Mouse (Mus musculus): ENCODE measurements around the gene Golga5. TPM values are rescaled to one million over a fixed set of nuclear protein-coding genes. Genes with fewer than 3 reads are reported as not detected.

Gene Golga5
- total RNA-seq, 1 experiment = 30.8 TPM

DNA sequence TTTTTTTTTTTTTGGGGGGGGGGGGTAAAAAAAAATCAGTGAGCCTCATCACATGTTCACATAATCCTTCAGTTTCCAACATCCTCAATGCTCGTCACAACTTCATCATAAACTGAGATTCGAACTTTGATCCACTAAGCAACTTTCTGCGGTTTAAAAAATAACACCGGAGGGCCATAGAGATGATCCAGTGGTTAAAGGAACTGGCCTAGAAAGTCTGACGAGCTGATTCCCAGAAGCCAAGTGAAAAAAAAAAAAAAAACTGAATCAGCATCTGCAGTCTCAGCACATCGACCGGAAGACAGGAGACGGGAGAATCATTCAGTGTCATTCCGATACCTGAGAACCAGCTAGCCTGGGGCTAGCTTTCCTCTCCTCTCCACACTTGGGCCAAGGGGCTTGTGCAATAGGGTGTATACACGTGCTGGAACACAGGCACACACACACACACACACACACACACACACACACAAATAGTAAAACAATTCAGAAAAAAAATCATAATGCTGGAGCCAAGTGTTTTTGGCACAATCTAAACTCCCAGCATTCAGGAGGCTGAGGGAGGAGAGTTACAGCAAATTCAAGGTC, 31.9 kb upstream of the Golga5 start:
- H3K27ac ChIP-seq (ENCODE audit: insufficient read depth, low read depth, low read length, poor library complexity, severe bottlenecking) = no peak overlapping the region
- H3K4me3 ChIP-seq (ENCODE audit: insufficient read depth in 1 of 2, low read depth in 1 of 2, low read length in 2 of 2, poor library complexity in 1 of 2, severe bottlenecking in 1 of 2) = no peak overlapping the region
- no peak for TF ChIP-seq CHD2 (IDR thresholded peaks at IDR 0.05; ENCODE audit: low read depth, low read length)
- no peak for TF ChIP-seq HCFC1 (IDR thresholded peaks at IDR 0.05; ENCODE audit: borderline replicate concordance, insufficient read depth, low read length)
- no peak for TF ChIP-seq ZNF384 (IDR thresholded peaks at IDR 0.05; ENCODE audit: low read depth, low read length)
- no peak for TF ChIP-seq MAFK (IDR thresholded peaks at IDR 0.05; ENCODE audit: insufficient read depth, low read depth, low read length)
- TF ChIP-seq ZC3H11A (IDR thresholded peaks at IDR 0.05; ENCODE audit: borderline replicate concordance, low read depth, low read length) = no peak
- DNase-seq (ENCODE audit: low read depth, low spot score) = no peak
- H3K36me3 ChIP-seq (ENCODE audit: control insufficient read depth, insufficient read depth, low read length, poor library complexity, severe bottlenecking) = no peaks in the 10 kb centered on the region
- peaks cover 0 to 14% of the 10 kb centered on the region in 2 experiments; a peak in 2 of 4 replicates for H3K4me1 ChIP-seq (ENCODE audit: control insufficient read depth in 2 of 2, insufficient read depth in 2 of 2, low read length in 2 of 2, poor library complexity in 1 of 2)
- in situ Hi-C loops (cut with MboI; ENCODE audit: low sequenced_read_pairs in 2 of 2, unreplicated experiment in 2 of 2) = no loop called here
- H3K9me3 ChIP-seq (ENCODE audit: control insufficient read depth, insufficient read depth, low read depth, low read length) = no peaks in the 10 kb centered on the region
- no peak overlapping the region for H3K9ac ChIP-seq (ENCODE audit: insufficient read depth, low read depth, low read length, poor library complexity, severe bottlenecking)

DNA sequence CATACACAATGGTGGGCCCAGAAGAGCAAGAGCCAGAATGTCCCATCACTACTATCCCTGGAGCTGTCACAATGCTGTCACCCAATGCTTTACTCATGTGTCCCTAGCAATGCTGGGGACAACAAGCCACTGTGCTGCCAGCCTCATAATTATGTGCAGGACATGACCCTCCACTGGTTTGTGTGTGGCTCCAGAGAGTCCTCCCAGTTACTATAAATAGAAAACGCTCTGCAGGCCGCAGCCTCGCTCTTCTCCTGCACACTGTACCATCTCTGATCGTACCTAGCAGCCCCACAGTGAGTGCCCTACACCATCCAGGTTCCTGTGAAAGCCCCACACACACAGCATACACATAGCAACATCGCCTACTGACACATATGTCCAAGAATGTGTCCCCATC, 31.0 kb upstream of the Golga5 start:
- in situ Hi-C loops (cut with MboI; ENCODE audit: low sequenced_read_pairs in 2 of 2, unreplicated experiment in 2 of 2) = no loop called here
- peaks cover 0 to 9% of the 10 kb centered on the region in 2 experiments; a peak in 2 of 4 replicates for H3K4me1 ChIP-seq (ENCODE audit: control insufficient read depth in 2 of 2, insufficient read depth in 2 of 2, low read length in 2 of 2, poor library complexity in 1 of 2)
- DNase-seq (ENCODE audit: low read depth, low spot score) = no peak
- no peaks in the 10 kb centered on the region for H3K9me3 ChIP-seq (ENCODE audit: control insufficient read depth, insufficient read depth, low read depth, low read length)
- TF ChIP-seq HCFC1 (IDR thresholded peaks at IDR 0.05; ENCODE audit: borderline replicate concordance, insufficient read depth, low read length) (no peak), CHD2 (IDR thresholded peaks at IDR 0.05; ENCODE audit: low read depth, low read length) (no peak), ZNF384 (IDR thresholded peaks at IDR 0.05; ENCODE audit: low read depth, low read length) (no peak), MAFK (IDR thresholded peaks at IDR 0.05; ENCODE audit: insufficient read depth, low read depth, low read length) (no peak), ZC3H11A (IDR thresholded peaks at IDR 0.05; ENCODE audit: borderline replicate concordance, low read depth, low read length) (no peak)
- H3K27ac ChIP-seq (ENCODE audit: insufficient read depth, low read depth, low read length, poor library complexity, severe bottlenecking) = no peak overlapping the region
- 0 out of 4 replicates have a peak overlapping the region, but pooled peaks of 1 of the 2 experiments have one; percentile 4 for H3K4me3 ChIP-seq (ENCODE audit: insufficient read depth in 1 of 2, low read depth in 1 of 2, low read length in 2 of 2, poor library complexity in 1 of 2, severe bottlenecking in 1 of 2)
- H3K9ac ChIP-seq (ENCODE audit: insufficient read depth, low read depth, low read length, poor library complexity, severe bottlenecking) = 0 out of 2 replicates have a peak overlapping the region, but pooled peaks have one; percentile 43
- H3K36me3 ChIP-seq (ENCODE audit: control insufficient read depth, insufficient read depth, low read length, poor library complexity, severe bottlenecking) = no peaks in the 10 kb centered on the region

DNA sequence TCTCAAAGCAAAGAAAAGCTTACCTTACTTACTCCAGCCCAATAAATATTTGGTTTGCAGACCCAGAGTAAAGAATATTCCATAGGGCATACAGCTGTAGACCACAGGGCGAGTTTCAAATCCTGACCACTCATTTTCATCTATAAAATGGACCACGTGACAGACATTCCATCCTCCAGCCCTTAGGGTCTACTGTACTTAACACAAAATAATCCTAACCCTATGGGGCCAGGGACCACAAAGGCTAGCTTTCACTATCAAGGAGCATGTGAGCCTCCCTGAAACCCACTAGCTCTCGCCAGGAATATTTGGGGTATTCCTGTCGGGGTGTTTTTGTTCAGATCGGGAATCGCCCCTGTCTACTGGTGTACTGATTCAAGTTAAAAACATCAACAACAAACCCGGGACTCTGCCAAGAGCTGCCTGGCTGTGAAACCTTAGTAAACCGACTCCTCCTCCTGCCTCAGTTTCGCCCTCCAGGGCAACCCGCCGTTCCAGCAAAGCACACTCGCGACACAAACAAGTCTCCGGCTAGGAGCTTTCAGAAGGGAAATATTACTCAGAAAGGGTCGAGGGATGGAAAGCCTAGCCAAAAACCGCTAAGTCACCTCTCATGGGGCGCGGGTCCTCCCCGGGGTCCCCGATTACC, 29.8 kb upstream of the Golga5 start:
- no peaks in the 10 kb centered on the region for H3K36me3 ChIP-seq (ENCODE audit: control insufficient read depth, insufficient read depth, low read length, poor library complexity, severe bottlenecking)
- peak overlapping the region; percentile 78; the same call in 1 of the 2 replicates for H3K9ac ChIP-seq (ENCODE audit: insufficient read depth, low read depth, low read length, poor library complexity, severe bottlenecking)
- peak; percentile 25 for DNase-seq (ENCODE audit: low read depth, low spot score)
- peaks cover 0 to 9% of the 10 kb centered on the region in 2 experiments; a peak in 2 of 4 replicates for H3K4me1 ChIP-seq (ENCODE audit: control insufficient read depth in 2 of 2, insufficient read depth in 2 of 2, low read length in 2 of 2, poor library complexity in 1 of 2)
- TF ChIP-seq CHD2 (IDR thresholded peaks at IDR 0.05; ENCODE audit: low read depth, low read length) (no peak), MAFK (IDR thresholded peaks at IDR 0.05; ENCODE audit: insufficient read depth, low read depth, low read length) (no peak), HCFC1 (IDR thresholded peaks at IDR 0.05; ENCODE audit: borderline replicate concordance, insufficient read depth, low read length) (0 out of 2 replicates have a peak, but pooled peaks have one; percentile 17), ZNF384 (IDR thresholded peaks at IDR 0.05; ENCODE audit: low read depth, low read length) (no peak), ZC3H11A (IDR thresholded peaks at IDR 0.05; ENCODE audit: borderline replicate concordance, low read depth, low read length) (no peak)
- no peak overlapping the region; the same call in 1 of the 2 replicates for H3K27ac ChIP-seq (ENCODE audit: insufficient read depth, low read depth, low read length, poor library complexity, severe bottlenecking)
- in situ Hi-C loops (cut with MboI; ENCODE audit: low sequenced_read_pairs in 2 of 2, unreplicated experiment in 2 of 2) = no loop called here
- H3K4me3 ChIP-seq (ENCODE audit: insufficient read depth in 1 of 2, low read depth in 1 of 2, low read length in 2 of 2, poor library complexity in 1 of 2, severe bottlenecking in 1 of 2) = peak overlapping the region; percentile 74 to 98
- no peaks in the 10 kb centered on the region for H3K9me3 ChIP-seq (ENCODE audit: control insufficient read depth, insufficient read depth, low read depth, low read length)

DNA sequence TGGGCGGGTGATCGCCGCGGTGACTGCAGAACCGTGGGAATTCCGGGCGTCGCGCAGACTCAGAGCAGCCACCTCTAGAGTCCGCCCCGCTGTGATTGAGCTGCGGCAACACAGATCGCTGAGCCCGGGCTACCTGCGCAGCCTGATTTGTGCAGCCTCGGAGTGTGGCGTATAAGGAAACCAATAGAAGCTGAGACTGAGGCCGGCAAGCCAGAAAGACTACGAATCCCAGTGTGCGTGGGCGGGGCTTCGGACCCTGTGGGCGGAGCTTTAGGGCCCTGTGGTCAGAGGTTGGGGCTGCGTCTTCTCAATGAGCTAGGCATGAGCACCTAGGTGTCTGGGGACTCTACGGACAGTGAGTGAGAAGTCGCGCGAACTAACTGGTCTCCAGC, 29.3 kb upstream of the Golga5 start, which contains the start of gene Lgmn:
Gene Lgmn (minus strand): TSS at position 182 of the 392 bp plus-strand sequence.
- Histone ChIP-seq H3K4me1 (ENCODE audit: control insufficient read depth in 2 of 2, insufficient read depth in 2 of 2, low read length in 2 of 2, poor library complexity in 1 of 2) (peaks cover 0 to 6% of the 10 kb centered on the region in 2 experiments; a peak in 2 of 4 replicates), H3K27ac (ENCODE audit: insufficient read depth, low read depth, low read length, poor library complexity, severe bottlenecking) (no peak within 1 kb of the TSS; the same call in 1 of the 2 replicates), H3K4me3 (ENCODE audit: insufficient read depth in 1 of 2, low read depth in 1 of 2, low read length in 2 of 2, poor library complexity in 1 of 2, severe bottlenecking in 1 of 2) (peak within 1 kb of the TSS; percentile 74 to 98), H3K9ac (ENCODE audit: insufficient read depth, low read depth, low read length, poor library complexity, severe bottlenecking) (peak within 1 kb of the TSS; percentile 78; the same call in 1 of the 2 replicates), H3K9me3 (ENCODE audit: control insufficient read depth, insufficient read depth, low read depth, low read length) (no peaks in the 10 kb centered on the region), H3K36me3 (ENCODE audit: control insufficient read depth, insufficient read depth, low read length, poor library complexity, severe bottlenecking) (no peaks in the 10 kb centered on the region)
- in situ Hi-C loops (cut with MboI; ENCODE audit: low sequenced_read_pairs in 2 of 2, unreplicated experiment in 2 of 2) = no loop called here
- peak; percentile 94 for DNase-seq (ENCODE audit: low read depth, low spot score)
- no peak for TF ChIP-seq ZNF384 (IDR thresholded peaks at IDR 0.05; ENCODE audit: low read depth, low read length)
- peak; percentile 72; the same call in 1 of the 2 replicates for TF ChIP-seq CHD2 (IDR thresholded peaks at IDR 0.05; ENCODE audit: low read depth, low read length)

Measured in ES-E14 (cell line).